In the genomic region with DNA sequence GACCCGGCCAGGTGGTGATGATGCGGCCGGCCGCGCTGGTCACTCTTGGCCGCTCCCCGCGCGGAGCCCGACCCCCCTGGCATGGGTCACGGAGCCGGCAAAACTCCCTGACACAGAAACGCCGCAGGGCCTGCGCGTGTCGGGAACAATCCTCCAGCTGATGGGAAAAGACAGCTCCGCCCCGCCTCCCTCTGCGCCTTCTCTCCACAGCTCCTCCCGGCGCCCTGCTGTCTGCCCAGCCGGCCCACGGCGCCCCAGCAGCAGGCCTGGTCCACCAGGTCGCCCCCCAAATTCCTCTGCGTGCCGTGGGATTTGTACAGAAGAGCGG, we compare ENCODE assay signal across 8 mouse cellular contexts. TPM values are rescaled to one million over a fixed set of nuclear protein-coding genes. Genes with fewer than 3 reads are reported as not detected.
DNase-seq lines count a peak whose midpoint lies in the region; ATAC-seq and TF ChIP-seq lines count a peak whose summit lies in the region.

No protein-coding gene starts in this region.

- under 1% methylated on average over 24 of the region's 29 CpGs for WGBS in heart, embryonic 12.5 days
- WGBS in hindbrain, embryonic 16.5 days = 0% methylated on average over 29 of the region's 29 CpGs
- WGBS in liver, embryonic 14.5 days (ENCODE audit: insufficient replicate concordance) = under 1% methylated on average over 26 of the region's 29 CpGs

- H3K4me1 ChIP-seq in heart, embryonic 12.5 days (replicated peaks) = peaks cover 27% of the 10 kb centered on the region; the same call in 1 of the 2 replicates
- no peaks in the 10 kb centered on the region for H3K4me1 ChIP-seq in brown adipose tissue, adult 24 weeks (ENCODE audit: control insufficient read depth, insufficient read depth, insufficient read length, low read length)
- H3K4me1 ChIP-seq in hindbrain, embryonic 16.5 days (ENCODE audit: control insufficient read depth, insufficient read depth, low read depth, low read length) = peaks cover 17% of the 10 kb centered on the region
- H3K4me1 ChIP-seq in liver, embryonic 14.5 days (replicated peaks; ENCODE audit: control insufficient read depth in 2 of 2, insufficient read depth in 2 of 2, low read length in 1 of 2) = no peaks in the 10 kb centered on the region

- H3K9me3 ChIP-seq in heart, embryonic 12.5 days (replicated peaks) = peaks cover 7% of the 10 kb centered on the region; the same call in 1 of the 2 replicates
- H3K9me3 ChIP-seq in hindbrain, embryonic 16.5 days (ENCODE audit: control insufficient read depth, low read length) = no peaks in the 10 kb centered on the region
- H3K9me3 ChIP-seq in liver, embryonic 14.5 days (ENCODE audit: control insufficient read depth, low read length) = no peaks in the 10 kb centered on the region

- no peak for TF ChIP-seq EP300 in liver, embryonic 14.5 days (IDR thresholded peaks at IDR 0.05; ENCODE audit: low read depth)

- ATAC-seq in heart, embryonic 12.5 days (ENCODE audit: insufficient number of reproducible peaks, low FRiP score) = no peak
- ATAC-seq in hindbrain, embryonic 16.5 days = peak; percentile 34; the same call in 1 of the 2 replicates
- ATAC-seq in liver, embryonic 14.5 days (ENCODE audit: insufficient read depth) = no peak

- TF ChIP-seq CTCF in liver, embryonic 14.5 days (IDR thresholded peaks at IDR 0.05; ENCODE audit: low read depth) = no peak

- no peak overlapping the region for H3K27ac ChIP-seq in heart, embryonic 12.5 days (ENCODE audit: poor library complexity, severe bottlenecking)
- no peak overlapping the region for H3K27ac ChIP-seq in brown adipose tissue, adult 24 weeks (replicated peaks; ENCODE audit: low read depth, low read length)
- H3K27ac ChIP-seq in hindbrain, embryonic 16.5 days (ENCODE audit: low read depth, low read length) = no peak overlapping the region; the same call in 1 of the 2 replicates
- H3K27ac ChIP-seq in liver, embryonic 14.5 days = no peak overlapping the region

- H3K9ac ChIP-seq in heart, embryonic 12.5 days = peak overlapping the region; percentile 54
- H3K9ac ChIP-seq in hindbrain, embryonic 16.5 days (ENCODE audit: low read depth, low read length) = peak overlapping the region; percentile 48
- no peak overlapping the region for H3K9ac ChIP-seq in liver, embryonic 14.5 days (replicated peaks)

- peak overlapping the region; percentile 75 for H3K4me2 ChIP-seq in heart, embryonic 12.5 days
- H3K4me2 ChIP-seq in hindbrain, embryonic 16.5 days (ENCODE audit: low read length) = peak overlapping the region; percentile 71
- peak overlapping the region; percentile 11; the same call in 1 of the 2 replicates for H3K4me2 ChIP-seq in liver, embryonic 14.5 days (ENCODE audit: low read depth)

- peaks cover 88% of the 10 kb centered on the region for H3K27me3 ChIP-seq in heart, embryonic 12.5 days (replicated peaks)
- H3K27me3 ChIP-seq in hindbrain, embryonic 16.5 days (replicated peaks; ENCODE audit: control insufficient read depth, insufficient read depth, low read length) = peaks cover 36% of the 10 kb centered on the region
- peaks cover 49% of the 10 kb centered on the region for H3K27me3 ChIP-seq in liver, embryonic 14.5 days (ENCODE audit: control insufficient read depth, insufficient read depth, low read length)

- H3K36me3 ChIP-seq in heart, embryonic 12.5 days = no peaks in the 10 kb centered on the region
- H3K36me3 ChIP-seq in hindbrain, embryonic 16.5 days (ENCODE audit: control insufficient read depth, insufficient read depth, low read length) = no peaks in the 10 kb centered on the region
- H3K36me3 ChIP-seq in liver, embryonic 14.5 days (replicated peaks; ENCODE audit: control insufficient read depth, insufficient read depth, low read depth) = no peaks in the 10 kb centered on the region

- peak overlapping the region; percentile 42 for H3K4me3 ChIP-seq in heart, embryonic 12.5 days
- H3K4me3 ChIP-seq in brown adipose tissue, adult 24 weeks (ENCODE audit: insufficient read depth, low read depth, low read length) = peak overlapping the region; percentile 14; the same call in 1 of the 2 replicates
- H3K4me3 ChIP-seq in hindbrain, embryonic 16.5 days (ENCODE audit: low read length) = peak overlapping the region; percentile 37
- no peak overlapping the region for H3K4me3 ChIP-seq in liver, embryonic 14.5 days (ENCODE audit: insufficient read depth in 1 of 2, low read depth in 2 of 2, low read length in 2 of 2)

- no peak for DNase-seq in heart, adult 18-20 months
- no peak for DNase-seq in liver, embryonic 14.5 days (ENCODE audit: low read depth in 3 of 3, low spot score in 3 of 3)
- DNase-seq in yolk sac, embryonic 10.5 days (ENCODE audit: low spot score) = peak; percentile 22
- DNase-seq in frontal cortex, postnatal 36 days (ENCODE audit: low spot score in 2 of 2) = no peak
- DNase-seq in cerebellum, postnatal 14 days = no peak

RNA-seq across cellular contexts. Expression of gene Pax2, which starts 35.7 kb away (rescaled TPM):
- polyA plus RNA-seq in heart, embryonic 12.5 days (2016; fragmentation: Nextera tagmentation; extraction: Ambion mirVana) = not detected in 2 replicates
- total RNA-seq in heart, adult 18-20 months (2021) = not detected
- polyA plus RNA-seq in brown adipose tissue, adult 24 weeks (2012; ENCODE audit: insufficient read depth, insufficient read length, missing spikeins) = not detected in 2 replicates
- 11.9 and 12.1 TPM in 2 replicates for polyA plus RNA-seq in hindbrain, embryonic 16.5 days (2015; fragmentation: Nextera tagmentation; extraction: Ambion mirVana)
- 0.02 TPM in 1 of 2 replicates, not detected in the other for polyA plus RNA-seq in liver, embryonic 14.5 days (2012; rRNA removed)
- polyA plus RNA-seq in liver, embryonic 14.5 days (2014; fragmentation: Nextera tagmentation; extraction: Ambion mirVana) = not detected in 2 replicates

Comparison
In these comparisons a context has a peak if more than half of its experiments do, and no peak if none do; other contexts are left out.
1. H3K4me2 ChIP-seq: peak in every context shown above with its lines; median percentile 75 in heart, embryonic 12.5 days; 71 in hindbrain, embryonic 16.5 days; 11 in liver, embryonic 14.5 days.
2. H3K4me3 ChIP-seq: peak in heart, embryonic 12.5 days (single experiment), brown adipose tissue, adult 24 weeks (single experiment) and hindbrain, embryonic 16.5 days (single experiment); none in liver, embryonic 14.5 days (0 of 2).
3. RNA of gene Pax2, which starts 35.7 kb away (polyA plus RNA-seq): 11.9 to 12.1 TPM in hindbrain, embryonic 16.5 days; not detected in heart, embryonic 12.5 days, not detected in brown adipose tissue, adult 24 weeks and 0.02 TPM in liver, embryonic 14.5 days; every median in the first group is over 10 times any median in the second.